Mouse (Mus musculus) c-Kit-positive CD71-positive TER-119-positive erythroid progenitor cells, embryonic 14.5 days (primary cell): Measurements from ENCODE around the gene Ddx41.

Source experiments
- DNase-seq: peaks from one replicate; pipeline ENCODE4 v3.0.0-alpha.2; 2013; ENCODE audit warnings: low spot score

The Ddx41 gene

DNA sequence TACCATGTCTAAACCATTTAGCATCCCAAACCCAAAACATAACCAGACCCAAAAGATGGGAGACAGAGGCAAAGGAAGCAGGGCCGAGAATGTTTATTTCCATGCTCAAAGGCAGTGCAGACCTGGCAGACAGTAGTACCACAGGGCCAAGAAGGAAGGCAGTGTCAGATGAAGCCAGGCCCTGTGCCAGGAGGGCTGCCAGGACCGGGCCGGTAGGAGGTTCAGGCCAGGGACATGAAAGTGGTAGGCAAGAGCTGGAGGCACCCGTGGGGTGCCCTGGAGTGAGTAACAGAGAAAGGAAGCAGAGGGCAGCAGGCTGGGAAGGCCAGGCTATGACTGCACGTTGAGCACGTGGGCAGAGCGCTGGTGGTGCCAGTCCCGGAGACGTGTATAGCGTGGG is 29.8 kb downstream of the Ddx41 start:
- no peak for DNase-seq

DNA sequence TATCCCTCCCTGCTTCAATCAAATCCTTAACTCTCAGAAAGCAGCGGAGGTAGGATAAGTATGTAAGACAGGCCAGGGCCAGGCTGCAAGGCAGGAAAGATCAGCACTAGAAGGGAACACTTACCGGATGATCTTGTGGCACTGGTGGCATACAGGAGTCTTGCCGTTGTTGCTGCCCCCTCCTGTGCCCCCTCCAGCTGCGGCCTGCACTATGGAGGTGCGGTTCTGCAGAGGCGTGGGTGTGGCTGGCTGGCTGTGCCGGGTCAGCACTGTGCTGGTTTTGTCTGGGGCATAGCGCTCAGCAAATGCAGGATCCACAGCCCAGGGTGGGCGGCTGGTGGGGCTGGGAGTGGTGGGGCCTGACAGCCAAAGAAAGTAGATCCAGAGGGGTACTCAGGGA is 30.6 kb downstream of the Ddx41 start:
- DNase-seq = no peak

DNA sequence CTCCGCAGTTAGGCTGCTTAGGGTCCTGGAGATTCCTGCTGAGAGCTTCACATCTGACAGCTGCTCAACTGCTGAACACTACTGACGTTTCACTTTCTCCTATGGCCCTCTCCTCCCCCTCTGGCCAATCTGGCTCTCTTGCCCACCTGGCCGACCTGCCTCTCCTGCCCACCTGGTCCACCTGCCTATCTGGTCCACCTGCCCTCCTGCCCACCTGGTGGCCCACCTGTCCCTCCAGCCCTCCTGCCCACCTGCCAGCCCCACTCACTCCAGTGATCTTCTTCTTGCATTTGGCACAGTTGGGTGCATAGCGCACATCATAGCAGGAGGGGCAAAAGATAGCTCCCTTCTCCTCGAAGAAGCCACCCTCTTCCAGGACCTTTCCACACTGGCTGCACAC is 32.1 kb downstream of the Ddx41 start:
- no peak for DNase-seq

DNA sequence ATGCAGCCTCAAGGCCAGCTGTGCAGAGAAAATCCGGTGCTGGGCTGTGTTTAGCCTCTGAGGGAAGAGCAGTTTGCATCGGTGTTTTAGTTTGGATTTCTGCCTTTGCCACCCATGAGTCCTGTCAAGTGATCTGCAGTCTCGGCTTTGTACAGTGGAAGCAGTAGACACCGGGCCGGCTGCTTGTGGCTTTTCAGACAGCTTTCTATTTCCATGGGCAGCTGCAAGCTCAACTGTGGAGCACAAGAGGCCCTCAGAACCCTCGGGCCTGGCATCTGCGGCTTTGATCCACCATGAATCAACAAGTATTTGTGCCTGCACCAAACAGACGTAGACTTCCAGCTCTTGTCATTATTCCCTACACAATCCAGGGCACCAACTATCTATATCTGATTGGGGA is 34.1 kb downstream of the Ddx41 start:
- DNase-seq = no peak

DNA sequence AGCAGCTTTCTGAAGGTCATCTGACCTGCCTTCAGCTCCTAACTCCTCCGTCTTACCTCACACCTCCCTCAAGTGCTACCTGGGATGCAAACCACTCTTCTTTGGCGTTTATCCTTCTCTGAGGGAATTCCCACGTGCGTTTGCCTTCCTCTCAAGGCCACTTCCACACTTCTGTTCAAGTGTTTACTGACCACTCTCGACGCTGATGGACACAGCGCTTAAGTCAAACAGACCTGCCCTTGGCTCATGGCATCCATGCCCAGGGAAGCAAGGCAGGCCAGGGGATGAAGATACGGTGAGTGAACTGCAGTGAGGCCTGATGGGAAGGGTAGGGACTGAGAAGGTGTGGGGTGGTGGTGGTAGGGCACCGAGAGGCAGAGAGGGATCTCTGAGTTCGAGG is 35.9 kb downstream of the Ddx41 start:
- no peak for DNase-seq

DNA sequence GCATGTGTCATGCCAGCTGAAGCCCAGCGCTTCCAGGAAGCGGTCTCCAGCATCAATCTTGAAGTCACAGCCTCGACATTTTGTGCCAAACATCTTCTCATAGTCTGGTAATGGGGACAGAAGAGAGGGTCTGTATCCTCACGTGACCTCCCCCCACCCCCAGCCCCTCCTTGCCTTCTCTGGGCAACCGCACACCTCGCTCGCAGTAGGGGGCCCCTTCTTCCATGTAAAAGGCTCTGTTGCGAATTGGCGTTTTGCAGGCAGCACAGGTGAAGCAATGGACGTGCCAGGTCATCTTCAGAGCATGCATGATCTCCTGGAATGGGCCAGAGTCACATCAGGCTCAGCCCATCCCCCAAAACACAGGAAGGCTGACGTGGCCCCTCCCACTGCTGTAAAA is 37.6 kb downstream of the Ddx41 start:
- DNase-seq = no peak

DNA sequence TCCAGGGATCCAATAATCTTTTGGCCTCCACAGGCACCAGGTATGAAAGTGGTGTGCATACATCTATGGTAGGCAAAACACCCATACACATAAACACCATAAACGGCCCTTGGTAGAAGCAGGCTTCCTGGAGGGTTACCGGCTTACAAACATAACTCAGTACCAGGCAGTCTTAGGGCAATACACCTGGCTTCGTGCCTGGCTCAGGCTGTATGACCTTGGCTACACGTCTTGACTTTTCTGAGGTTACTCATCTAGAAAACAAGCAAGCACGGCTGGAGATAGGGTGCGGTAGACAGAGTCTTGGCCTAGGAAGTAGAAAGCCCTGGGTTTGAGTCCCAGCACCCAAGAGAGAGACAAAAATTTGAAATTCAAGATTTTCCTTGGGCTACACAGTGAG is 39.8 kb downstream of the Ddx41 start:
- no peak for DNase-seq

DNA sequence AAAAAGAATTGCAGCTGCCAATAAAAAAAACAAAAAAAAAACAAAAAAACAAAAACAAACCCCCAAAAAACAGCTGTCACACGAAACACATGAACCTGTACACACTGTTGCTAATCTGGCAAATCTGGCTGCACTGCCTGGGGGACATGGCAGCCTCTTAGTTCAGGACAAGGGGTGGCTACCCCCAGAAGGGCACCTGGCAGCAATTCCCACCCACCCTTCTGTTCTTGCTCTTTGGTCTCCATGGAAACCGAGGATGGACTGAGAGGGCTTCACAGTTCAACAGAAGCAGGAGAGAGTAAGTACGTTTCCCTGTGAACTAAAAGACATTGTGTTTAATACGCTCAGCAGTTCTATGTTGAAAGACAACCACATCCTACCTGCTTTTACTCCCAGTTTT is 40.8 kb downstream of the Ddx41 start:
- DNase-seq = no peak

DNA sequence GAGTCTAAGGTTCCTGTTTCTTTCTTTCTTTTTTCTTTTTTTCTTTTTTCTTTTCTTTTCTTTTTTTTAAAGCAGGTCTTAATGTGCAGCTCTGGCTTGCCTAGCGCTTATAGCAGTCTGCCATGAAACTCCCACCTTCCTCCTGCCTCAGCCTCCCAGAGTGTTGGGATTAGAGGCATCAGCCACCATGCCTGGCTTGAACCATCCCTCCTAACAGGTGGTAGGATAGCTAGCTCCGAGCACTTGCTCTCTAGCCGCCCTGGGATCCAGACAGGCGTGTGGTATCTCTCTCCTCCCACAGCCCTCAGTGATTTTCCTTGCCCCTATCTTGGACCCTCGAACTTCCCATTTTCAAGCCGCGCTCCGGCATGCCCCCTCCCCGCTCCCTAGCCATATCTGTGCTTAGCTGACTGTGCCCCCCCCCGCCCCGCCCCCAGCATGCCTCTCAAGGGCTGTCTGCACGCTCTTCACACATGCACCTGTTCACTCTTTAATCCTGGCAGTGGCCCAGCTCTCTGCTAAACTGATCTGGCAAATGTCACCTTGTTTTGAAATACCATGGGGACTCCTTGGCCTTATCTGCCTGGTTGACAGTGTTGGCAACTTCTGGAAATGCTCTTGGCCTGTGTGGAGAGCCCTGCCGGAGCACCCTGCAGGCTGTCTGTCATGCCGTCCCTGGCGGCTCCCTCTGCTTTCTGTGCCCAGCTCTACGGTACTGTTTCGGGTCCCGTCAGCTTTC is 41.4 kb downstream of the Ddx41 start:
- no peak for DNase-seq

DNA sequence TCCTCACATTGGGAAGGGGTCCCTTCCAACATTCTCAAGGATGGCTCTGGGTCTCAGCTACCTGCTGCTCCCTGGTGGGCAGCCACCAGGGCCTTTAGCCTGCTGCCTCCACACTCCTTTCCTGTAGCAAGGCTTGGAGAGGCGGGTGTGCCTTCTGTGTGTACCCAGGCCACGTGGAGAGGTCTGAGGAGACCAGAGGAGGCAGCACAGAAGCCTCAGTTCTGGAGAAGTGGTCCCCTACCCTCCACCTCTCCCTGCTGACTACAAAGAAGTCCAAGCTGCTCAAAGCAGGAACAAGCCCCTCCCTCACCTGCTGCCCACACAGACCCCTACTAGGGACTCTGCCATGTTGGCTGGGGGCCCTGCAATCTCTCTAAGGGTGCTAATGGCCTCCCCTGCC is 42.2 kb downstream of the Ddx41 start:
- DNase-seq = no peak

DNA sequence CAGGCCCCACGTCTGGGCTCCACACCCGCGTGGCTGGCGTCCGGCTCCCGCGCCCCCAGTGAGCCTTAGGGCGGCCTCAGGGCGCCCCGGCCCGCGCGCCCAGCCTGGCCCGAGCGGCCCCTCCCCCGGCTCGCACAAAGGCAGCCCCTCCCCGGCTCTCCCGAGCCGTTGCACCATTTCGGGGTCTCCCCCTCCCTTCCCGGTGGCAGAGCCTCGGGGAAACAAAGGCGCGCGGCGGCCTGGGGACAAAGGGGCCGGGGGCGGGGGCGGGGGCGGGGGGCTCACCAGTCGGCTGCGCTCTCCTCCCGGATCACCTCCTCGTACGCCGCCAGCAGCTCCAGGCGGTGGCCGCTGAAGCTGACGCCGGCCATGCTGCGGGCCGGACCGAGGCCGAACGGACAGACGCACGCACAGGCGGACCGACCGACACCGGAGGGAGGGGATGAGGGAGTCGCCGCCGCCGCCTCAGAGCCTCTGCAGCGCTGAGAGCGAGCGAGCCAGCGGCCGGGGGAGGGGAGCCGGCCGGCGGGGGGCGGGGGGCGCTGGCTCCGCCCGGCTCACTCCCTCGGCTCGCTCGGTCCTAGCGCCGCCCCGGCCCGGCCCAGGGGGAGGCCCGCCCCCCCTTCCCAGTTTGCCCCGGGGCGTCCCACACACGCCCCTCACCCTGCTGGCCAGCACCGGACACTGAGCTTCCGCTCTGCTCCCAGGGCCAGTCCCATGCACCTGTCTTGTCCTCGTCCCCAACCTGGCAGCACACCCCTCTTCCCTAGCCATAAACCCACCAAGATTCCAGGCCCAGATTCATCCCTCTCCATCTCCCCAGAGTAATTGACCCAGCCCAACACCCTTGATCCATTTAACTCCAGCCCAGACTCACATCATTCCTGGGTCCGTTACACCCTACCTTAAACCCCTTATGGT is 48.6 kb downstream of the Ddx41 start, which contains the start of gene Dbn1:
TSS of gene Dbn1 (minus strand) at position 534 of the 921 bp plus-strand sequence.
- no peak for DNase-seq

DNA sequence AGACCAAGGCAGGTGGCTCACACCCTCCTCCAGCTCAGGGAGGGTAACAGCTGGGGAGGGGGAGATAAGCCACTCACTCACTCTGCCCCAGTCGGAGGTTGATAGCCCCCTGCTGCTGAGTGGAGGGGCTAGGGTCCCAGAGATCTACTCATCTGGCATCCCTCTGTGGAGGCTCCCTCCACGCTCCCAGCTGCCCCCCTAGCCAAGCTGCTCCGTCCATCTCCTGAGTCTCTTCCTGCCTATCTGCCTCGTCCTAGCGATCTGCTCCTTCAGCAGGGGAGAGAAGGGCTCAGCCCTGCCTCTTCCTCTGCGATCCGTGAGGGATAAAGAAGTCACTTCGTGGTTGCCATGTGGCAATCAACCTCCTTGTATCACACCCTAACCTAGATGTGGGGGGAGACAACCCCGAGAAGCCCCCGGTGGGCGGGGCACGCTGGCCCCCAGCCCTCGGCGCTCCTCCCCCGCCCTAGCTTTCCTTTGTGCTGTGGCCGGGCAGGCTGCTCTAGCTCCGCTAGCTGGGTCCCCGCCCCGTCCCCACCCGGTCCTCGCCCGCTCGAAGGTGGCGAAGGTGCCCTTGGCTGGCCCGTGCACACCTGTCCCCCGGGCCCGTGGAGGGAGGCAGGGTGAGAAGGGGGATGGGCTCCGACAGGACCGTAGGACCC is 49.4 kb downstream of the Ddx41 start:
- DNase-seq = no peak

DNA sequence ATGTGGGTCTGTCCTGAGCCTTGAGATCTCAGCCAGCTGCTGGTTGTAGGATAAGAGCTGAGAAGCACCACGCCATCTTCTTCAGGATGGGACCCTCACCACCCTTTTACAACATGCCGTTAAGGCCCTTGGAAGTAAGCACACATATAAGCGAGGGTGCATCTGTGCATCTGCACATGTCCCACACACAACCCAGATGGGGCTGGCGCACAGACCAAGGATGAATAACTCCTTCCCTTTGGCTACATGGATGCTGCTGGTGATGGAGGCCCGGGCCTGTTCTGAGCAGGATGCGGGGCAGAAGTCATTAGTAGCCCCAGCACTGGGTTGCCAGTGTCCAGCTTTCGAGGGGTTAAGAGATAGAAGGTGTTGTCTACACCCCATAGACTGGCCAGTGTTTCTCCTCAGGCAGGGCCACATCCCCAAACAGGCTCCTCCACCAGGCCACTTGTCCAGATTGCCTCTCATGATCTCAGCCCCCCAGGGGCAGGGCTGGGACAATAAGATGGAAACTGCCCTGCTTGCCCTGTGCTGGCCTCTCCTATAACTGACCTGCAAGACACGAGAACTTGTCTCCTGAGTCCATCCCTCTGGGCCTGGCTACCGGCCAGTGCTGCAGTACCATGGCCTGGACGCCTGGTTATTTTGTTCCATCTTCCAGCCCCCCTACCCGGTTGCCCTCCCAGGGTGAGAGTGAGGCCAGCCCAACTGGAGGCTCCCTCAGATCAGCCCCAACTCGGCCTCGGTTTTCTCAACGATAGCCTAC is 50.2 kb downstream of the Ddx41 start:
- no peak for DNase-seq

DNA sequence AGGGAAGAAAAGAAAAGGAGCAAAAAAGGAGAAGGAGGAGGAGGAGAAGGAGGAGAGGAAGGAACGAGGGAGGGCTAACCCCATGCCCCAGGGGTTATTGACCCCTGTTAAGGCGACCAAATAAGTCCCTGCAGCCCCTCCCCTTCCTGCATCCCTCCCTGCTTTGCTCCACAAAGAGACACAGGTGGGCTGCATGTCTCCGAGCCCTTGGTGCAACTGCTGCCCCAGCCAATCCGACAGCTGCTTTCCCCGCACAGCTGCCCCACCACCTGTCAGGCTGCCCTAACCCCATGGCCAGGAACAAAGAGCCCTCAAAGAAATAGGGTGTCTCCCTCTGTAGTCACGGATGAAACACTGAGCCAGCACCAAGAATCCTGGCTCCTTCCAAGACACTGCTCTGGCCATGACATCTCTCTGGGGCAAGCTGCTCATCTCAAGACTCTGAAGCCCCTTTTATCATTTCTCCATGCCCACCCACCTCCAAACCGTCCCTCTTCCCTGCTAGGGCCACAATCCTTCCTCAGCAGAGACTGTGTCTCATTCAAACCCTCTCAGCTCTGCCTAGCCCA is 51.9 kb downstream of the Ddx41 start:
- DNase-seq = no peak

DNA sequence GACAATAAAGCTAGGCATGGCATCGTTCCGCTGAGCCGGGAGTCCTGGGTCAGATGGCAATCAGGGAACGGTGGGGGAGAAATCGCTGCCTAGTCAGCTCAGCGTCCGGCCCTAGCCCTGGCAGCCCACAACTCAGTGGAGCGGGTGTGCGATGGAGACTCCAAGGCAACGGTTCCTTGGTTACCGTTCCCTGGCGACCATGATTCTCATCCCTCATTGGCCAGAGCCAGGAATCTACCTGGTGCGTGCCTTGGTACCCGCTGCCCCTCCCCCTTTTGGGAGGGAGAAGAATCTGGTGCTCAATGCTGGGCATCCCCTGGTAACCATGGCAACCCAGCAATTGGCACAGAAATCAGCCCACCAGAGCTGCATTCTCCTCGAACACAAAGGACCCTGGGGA is 52.9 kb downstream of the Ddx41 start:
- no peak for DNase-seq

DNA sequence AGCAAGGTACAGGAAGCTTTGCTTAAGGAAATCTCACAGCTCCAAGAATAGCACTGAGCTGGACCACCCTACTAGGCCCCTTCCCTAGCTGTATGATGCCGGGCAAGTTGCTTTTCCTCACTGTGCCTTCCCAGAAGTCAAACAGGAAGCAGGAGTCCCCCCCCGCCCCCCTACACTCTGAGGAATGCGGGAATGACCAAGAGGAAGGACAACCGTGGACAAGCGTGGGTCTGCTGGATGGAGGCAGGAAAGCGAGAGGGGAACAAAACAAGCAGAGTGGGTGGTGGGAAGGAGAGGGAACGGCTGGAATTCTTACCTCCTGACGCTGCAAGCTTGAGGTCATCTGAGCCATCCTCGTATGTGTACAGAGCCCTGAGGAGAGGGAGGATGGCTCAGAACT is 53.4 kb downstream of the Ddx41 start:
- no peak for DNase-seq

DNA sequence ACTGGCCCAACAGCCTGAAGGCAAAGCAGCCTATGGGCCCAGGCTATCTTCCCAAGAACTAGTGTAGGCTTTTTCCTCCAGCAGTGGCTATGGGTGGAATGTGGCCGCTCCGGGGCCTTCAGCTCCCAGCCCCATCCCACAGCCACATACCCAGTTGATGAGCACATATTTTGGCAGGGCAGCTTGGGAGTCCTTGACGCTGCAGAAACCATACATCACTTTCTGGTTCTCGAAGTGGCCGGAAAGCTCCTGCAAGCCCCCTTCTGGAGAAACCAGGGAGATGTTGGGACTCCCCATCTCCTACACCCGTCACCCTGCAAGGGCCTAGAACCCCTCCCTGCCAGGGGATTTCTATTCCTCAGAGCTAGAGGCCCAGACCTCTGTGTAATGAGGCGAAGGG is 53.9 kb downstream of the Ddx41 start:
- DNase-seq = no peak
